Mouse (Mus musculus) myocyte (in vitro differentiated cells): ENCODE results near the gene Abca3. TPM values are rescaled to one million over a fixed set of nuclear protein-coding genes. Genes with fewer than 3 reads are reported as not detected.

Source experiments
- H3K27me3 ChIP-seq: one replicate; pipeline ENCODE4 v1.6.1; 2011; ENCODE audit not compliant: control insufficient read depth, insufficient read depth, insufficient read length
- H3K36me3 ChIP-seq: one replicate; pipeline ENCODE4 v1.6.1; 2011; ENCODE audit not compliant: control insufficient read depth, insufficient read depth
- H3K4me2 ChIP-seq: one replicate; pipeline ENCODE4 v1.6.1; 2011; ENCODE audit warnings: low read depth, control low read depth
- H3K4me3 ChIP-seq: one replicate; pipeline ENCODE4 v1.5.1; 2011; ENCODE audit warnings: mild to moderate bottlenecking, control low read depth, moderate library complexity
- H3K79me2 ChIP-seq: one replicate; pipeline ENCODE4 v1.6.1; 2011; ENCODE audit not compliant: control insufficient read depth, insufficient read depth
- H3ac ChIP-seq: one replicate; pipeline ENCODE4 v1.6.1; 2011; ENCODE audit not compliant: control insufficient read depth, insufficient read length
- CEBPB ChIP-seq: IDR thresholded peaks from 2 replicates; pipeline ENCODE4 v1.6.1; 2011; ENCODE audit warnings: mild to moderate bottlenecking, moderate library complexity; ENCODE audit not compliant: poor library complexity, insufficient read depth, severe bottlenecking
- E2F4 ChIP-seq: IDR thresholded peaks from one replicate; pipeline ENCODE4 v1.6.1; 2011; ENCODE audit warnings: mild to moderate bottlenecking, control low read depth, moderate library complexity; ENCODE audit not compliant: insufficient read depth
- MAX ChIP-seq: IDR thresholded peaks from one replicate; pipeline ENCODE4 v1.6.1; 2011; ENCODE audit warnings: low read depth, mild to moderate bottlenecking, control low read depth
- MYOD1 ChIP-seq, 3 experiments: IDR thresholded peaks; one replicate each; pipeline ENCODE4 v1.6.1; 2011; ENCODE audit warnings: control low read depth in 2 of 3, low read depth in 2 of 3, mild to moderate bottlenecking in 2 of 3, moderate library complexity in 1 of 3; ENCODE audit not compliant: insufficient read length in 2 of 3, control insufficient read depth in 1 of 3
- MYOG ChIP-seq, 3 experiments: IDR thresholded peaks; one replicate each; pipeline ENCODE4 v1.6.1; 2011; ENCODE audit warnings: control low read depth in 2 of 3, low read depth in 2 of 3, mild to moderate bottlenecking in 2 of 3; ENCODE audit not compliant: insufficient read length in 2 of 3, control insufficient read depth in 1 of 3, insufficient read depth in 1 of 3
- POLR2A ChIP-seq: IDR thresholded peaks from one replicate; pipeline ENCODE4 v1.6.1; 2011; ENCODE audit warnings: low read depth, mild to moderate bottlenecking, control low read depth, moderate library complexity; ENCODE audit not compliant: insufficient read length
- POLR2AphosphoS2 ChIP-seq: IDR thresholded peaks from one replicate; pipeline ENCODE4 v1.6.1; 2011; ENCODE audit warnings: low read depth, control low read depth; ENCODE audit not compliant: insufficient read length
- REST ChIP-seq: IDR thresholded peaks from one replicate; pipeline ENCODE4 v1.6.1; 2011; ENCODE audit warnings: mild to moderate bottlenecking, control low read depth, moderate library complexity; ENCODE audit not compliant: insufficient read depth, insufficient read length
- SRF ChIP-seq: IDR thresholded peaks from one replicate; pipeline ENCODE4 v1.6.1; 2011; ENCODE audit warnings: low read depth; ENCODE audit not compliant: control insufficient read depth, insufficient read length
- TCF12 ChIP-seq: IDR thresholded peaks from one replicate; pipeline ENCODE4 v1.6.1; 2011; ENCODE audit warnings: mild to moderate bottlenecking, control low read depth; ENCODE audit not compliant: poor library complexity, insufficient read depth, severe bottlenecking
- TCF3 ChIP-seq: IDR thresholded peaks from one replicate; pipeline ENCODE4 v1.6.1; 2011; ENCODE audit warnings: low read depth, control low read depth; ENCODE audit not compliant: insufficient read length
- USF1 ChIP-seq: IDR thresholded peaks from one replicate; pipeline ENCODE4 v1.6.1; 2011; ENCODE audit warnings: low read depth, mild to moderate bottlenecking, control low read depth, moderate library complexity
- polyA plus RNA-seq: library from polyadenylated mRNA; unstranded; fragments of >200 nt; fragmentation: generic; extraction: Trizol; gene quantifications from one replicate; pipeline ENCODE4 v1.2.1, GENCODE M21; 2012; ENCODE audit warnings: missing spikeins

Abca3 gene
- polyA plus RNA-seq, 1 experiment = 1.4 TPM

DNA sequence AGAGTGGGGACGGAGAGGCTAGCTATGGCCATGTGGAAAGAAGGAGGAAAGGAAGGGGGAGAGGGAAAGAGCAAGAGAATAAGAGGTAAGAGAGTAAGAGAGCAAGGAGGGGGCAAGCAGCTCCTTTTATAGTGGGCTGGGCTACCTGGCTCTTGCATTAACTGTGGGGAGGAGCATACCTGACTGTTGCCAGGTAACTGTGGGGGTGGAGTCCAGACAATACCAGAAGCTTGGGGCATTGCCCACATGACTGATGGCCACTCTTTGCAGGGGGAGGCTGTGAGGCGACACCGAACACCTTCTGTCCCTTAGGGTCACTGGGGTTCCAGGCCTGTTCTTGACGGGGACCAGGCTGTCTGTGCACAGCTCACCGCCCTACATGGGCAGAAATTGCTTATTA lies 37.0 kb downstream of the Abca3 start:
- Histone ChIP-seq H3K36me3 (no peaks in the 10 kb centered on the region), H3ac (no peak overlapping the region), H3K4me3 (no peak overlapping the region), H3K27me3 (peaks cover 45% of the 10 kb centered on the region), H3K4me2 (no peak overlapping the region), H3K79me2 (no peaks in the 10 kb centered on the region)
- TF ChIP-seq TCF3 (no peak), E2F4 (no peak), MYOG (IDR thresholded peaks at IDR 0.05; ENCODE audit: control insufficient read depth in 1 of 3, insufficient read depth in 1 of 3, insufficient read length in 2 of 3, low read depth in 2 of 3) (no peak), TCF12 (no peak), POLR2A (no peak), CEBPB (no peak), SRF (no peak), MAX (no peak), MYOD1 (IDR thresholded peaks at IDR 0.05; ENCODE audit: control insufficient read depth in 1 of 3, insufficient read length in 2 of 3, low read depth in 2 of 3) (no peak), USF1 (no peak), POLR2AphosphoS2 (no peak), REST (no peak)

DNA sequence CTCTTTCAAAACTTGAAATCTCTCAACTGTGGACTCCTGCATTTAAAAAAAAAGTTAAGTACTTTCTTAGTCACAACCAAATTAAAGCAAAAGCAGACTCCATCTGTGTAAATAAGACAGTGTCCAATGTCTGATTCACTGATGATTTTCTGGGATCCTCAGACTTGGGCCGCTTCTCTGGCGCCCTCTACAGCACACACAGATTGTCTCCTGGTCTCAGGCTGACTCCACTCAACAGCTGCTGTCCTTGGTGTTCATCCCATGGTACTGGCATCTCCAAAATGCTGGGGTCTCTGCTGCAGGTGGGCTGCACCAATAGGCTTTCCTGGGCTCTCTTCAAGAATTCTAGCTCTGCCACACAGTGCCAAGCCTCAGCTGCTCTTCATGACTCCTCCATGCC lies 38.1 kb downstream of the Abca3 start:
- Histone ChIP-seq H3ac (no peak overlapping the region), H3K79me2 (no peaks in the 10 kb centered on the region), H3K4me3 (no peak overlapping the region), H3K36me3 (no peaks in the 10 kb centered on the region), H3K27me3 (peaks cover 37% of the 10 kb centered on the region), H3K4me2 (no peak overlapping the region)
- peak; percentile 11 for TF ChIP-seq REST
- TF ChIP-seq USF1 = no peak
- TF ChIP-seq MYOG (IDR thresholded peaks at IDR 0.05; ENCODE audit: control insufficient read depth in 1 of 3, insufficient read depth in 1 of 3, insufficient read length in 2 of 3, low read depth in 2 of 3) = peak in 1 of 3 experiments; percentile 2

DNA sequence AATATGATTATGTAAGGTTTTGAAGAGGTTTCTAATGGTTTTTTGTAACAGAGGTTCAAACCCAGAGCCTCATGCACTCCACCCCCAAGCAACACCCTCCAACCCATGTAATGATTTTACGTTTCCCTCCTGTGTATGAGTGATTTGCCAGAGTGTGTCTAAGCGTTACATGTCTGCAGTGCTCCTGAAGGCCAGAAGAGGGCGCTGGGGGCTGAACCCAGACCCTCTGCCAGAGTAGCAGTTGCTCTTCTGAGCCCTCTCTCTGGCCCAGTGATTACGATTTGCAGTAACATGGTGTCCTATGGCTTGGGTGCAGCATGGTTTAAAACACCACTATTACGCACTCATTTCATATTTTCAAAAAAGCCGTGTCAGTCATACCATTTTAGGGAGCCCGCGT lies 39.4 kb downstream of the Abca3 start:
- TF ChIP-seq CEBPB (no peak), REST (no peak), POLR2A (no peak), SRF (no peak), TCF12 (no peak), MYOD1 (IDR thresholded peaks at IDR 0.05; ENCODE audit: control insufficient read depth in 1 of 3, insufficient read length in 2 of 3, low read depth in 2 of 3) (no peak), MYOG (IDR thresholded peaks at IDR 0.05; ENCODE audit: control insufficient read depth in 1 of 3, insufficient read depth in 1 of 3, insufficient read length in 2 of 3, low read depth in 2 of 3) (no peak), MAX (no peak), POLR2AphosphoS2 (no peak), TCF3 (no peak), USF1 (no peak), E2F4 (no peak)
- no peaks in the 10 kb centered on the region for H3K79me2 ChIP-seq
- peaks cover 32% of the 10 kb centered on the region for H3K27me3 ChIP-seq
- H3ac ChIP-seq = no peak overlapping the region
- no peak overlapping the region for H3K4me3 ChIP-seq
- H3K4me2 ChIP-seq = no peak overlapping the region
- H3K36me3 ChIP-seq = no peaks in the 10 kb centered on the region

DNA sequence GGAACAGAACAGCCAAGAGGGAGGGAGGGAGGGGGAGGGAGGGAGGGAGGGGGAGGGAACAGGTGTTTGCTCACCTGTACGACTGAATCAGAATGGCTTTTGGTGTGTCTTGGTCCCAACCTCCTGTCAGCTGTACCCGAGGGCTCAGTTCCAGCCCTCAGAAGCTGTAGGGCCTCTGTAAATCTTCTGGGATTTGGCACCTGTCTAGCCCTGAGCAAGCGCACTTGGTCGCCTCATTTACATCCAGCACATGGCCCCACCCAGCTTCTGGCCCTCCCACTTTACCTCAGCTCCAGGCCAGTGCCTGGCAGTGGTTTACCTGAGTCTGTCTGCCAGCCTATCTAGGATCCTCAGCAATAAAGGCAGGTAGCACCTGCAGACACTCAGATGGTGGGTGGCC lies 41.8 kb downstream of the Abca3 start:
- no peak overlapping the region for H3K4me3 ChIP-seq
- H3K36me3 ChIP-seq = no peaks in the 10 kb centered on the region
- H3K4me2 ChIP-seq = no peak overlapping the region
- no peak for TF ChIP-seq TCF12
- no peak for TF ChIP-seq MYOD1 (IDR thresholded peaks at IDR 0.05; ENCODE audit: control insufficient read depth in 1 of 3, insufficient read length in 2 of 3, low read depth in 2 of 3)
- TF ChIP-seq TCF3 = no peak
- TF ChIP-seq SRF = no peak
- no peak for TF ChIP-seq POLR2AphosphoS2
- no peak for TF ChIP-seq MYOG (IDR thresholded peaks at IDR 0.05; ENCODE audit: control insufficient read depth in 1 of 3, insufficient read depth in 1 of 3, insufficient read length in 2 of 3, low read depth in 2 of 3)
- TF ChIP-seq USF1 = no peak
- no peak for TF ChIP-seq CEBPB
- no peak for TF ChIP-seq E2F4
- TF ChIP-seq REST = no peak
- no peak for TF ChIP-seq POLR2A
- no peak for TF ChIP-seq MAX
- peaks cover 36% of the 10 kb centered on the region for H3K27me3 ChIP-seq
- H3K79me2 ChIP-seq = no peaks in the 10 kb centered on the region
- H3ac ChIP-seq = no peak overlapping the region

DNA sequence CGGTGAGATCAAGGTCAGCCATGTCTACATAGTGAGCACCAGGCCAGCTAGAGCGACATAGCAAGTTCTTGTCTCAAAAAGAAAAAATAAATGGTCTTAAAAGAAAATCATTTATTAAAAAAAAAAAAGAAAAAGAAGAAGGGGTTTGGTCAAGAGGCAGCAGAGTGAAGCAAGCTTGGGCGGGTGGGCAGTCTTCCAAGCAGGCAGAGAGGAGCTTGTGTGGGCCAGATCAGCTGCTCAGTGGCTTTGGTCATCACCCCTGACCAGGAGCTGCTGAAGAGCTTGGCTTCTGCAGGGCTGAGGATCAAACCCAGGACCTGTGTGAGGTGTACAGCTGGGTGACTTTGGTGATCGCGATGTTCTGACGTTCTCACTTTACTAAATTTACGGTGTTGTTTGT lies 42.7 kb downstream of the Abca3 start:
- H3K4me3 ChIP-seq = no peak overlapping the region
- H3K79me2 ChIP-seq = no peaks in the 10 kb centered on the region
- H3K4me2 ChIP-seq = no peak overlapping the region
- H3ac ChIP-seq = no peak overlapping the region
- no peaks in the 10 kb centered on the region for H3K36me3 ChIP-seq
- TF ChIP-seq CEBPB (no peak), REST (no peak), POLR2AphosphoS2 (no peak), MYOG (IDR thresholded peaks at IDR 0.05; ENCODE audit: control insufficient read depth in 1 of 3, insufficient read depth in 1 of 3, insufficient read length in 2 of 3, low read depth in 2 of 3) (peak in 1 of 3 experiments; percentile 41), POLR2A (no peak), SRF (no peak)
- peaks cover 40% of the 10 kb centered on the region for H3K27me3 ChIP-seq
